Mouse (Mus musculus) megakaryocyte, adult 5-6 weeks (primary cell): ENCODE results near the gene Pard3. TPM values are rescaled to one million over a fixed set of nuclear protein-coding genes. Genes with fewer than 3 reads are reported as not detected.

Source experiments
- ATAC-seq: 2 replicates; pipeline ENCODE4 v1.8.0; 2016; ENCODE audit warnings: mild to moderate bottlenecking, inconsistent platforms; ENCODE audit not compliant: poor library complexity, severe bottlenecking
- total RNA-seq, 2 experiments: library from RNA; stranded (forward) in 1 of 2; stranded (reverse) in 1 of 2; fragments of 153-499, 151-499 nt in 1 of 2; fragments of 221-1000, 200-1000 nt in 1 of 2; gene quantifications; 2 replicates each; pipeline versions ENCODE4 v1.2.3 to v1.2.4; 2015 to 2017

The Pard3 gene
- total RNA-seq, 2 experiments from 2014 or later: not detected

DNA sequence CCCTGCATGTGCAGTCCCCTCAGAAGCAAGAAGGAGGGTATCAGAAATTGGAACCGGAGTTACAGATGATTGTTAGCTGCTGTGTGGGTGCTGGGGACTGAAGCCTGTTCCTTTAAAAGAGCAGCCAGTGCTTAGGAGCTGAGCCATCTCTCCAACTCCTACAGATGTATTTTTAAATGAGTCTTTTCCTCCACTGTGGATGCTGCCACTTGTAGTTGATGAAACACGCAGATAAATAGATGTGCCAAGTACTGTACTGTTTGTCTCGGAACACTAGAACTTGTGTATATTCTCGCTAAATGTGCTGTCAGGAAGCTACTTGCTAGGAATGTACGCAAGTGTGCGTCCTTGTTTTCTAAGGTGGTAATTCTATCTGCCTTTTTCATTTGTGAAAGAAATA, 110.7 kb downstream of the Pard3 start:
- no peak for ATAC-seq

DNA sequence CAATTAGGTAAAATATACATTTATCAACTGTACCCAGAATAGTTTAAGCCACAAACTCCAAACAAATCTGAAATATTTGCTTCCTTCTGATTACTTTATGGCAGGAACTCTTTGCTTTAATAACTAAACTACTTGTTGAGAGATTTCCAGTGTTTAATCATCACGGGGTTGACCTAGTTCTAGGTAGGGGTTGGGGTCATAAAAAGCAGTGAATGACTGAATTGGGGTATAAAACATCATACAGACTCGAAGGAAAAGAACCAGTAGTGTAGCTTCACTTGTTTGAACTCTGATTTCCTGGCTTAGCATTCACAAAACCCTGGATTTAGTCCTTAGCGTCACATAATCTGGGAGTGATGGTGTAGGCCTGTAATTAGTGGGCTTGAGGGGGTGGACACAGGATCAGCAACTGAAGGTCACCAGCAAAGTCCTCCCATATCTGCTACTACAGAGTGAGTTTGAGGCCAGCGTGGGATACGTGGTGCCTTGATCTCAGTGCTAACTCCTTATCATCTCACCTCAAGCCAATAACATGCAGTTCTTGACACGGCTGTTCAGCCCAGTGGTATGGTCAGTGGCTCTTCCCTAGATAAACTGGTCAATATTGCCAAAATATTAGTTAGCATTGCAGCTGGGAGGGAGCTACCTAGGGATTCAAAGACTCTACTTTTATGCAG, 111.6 kb downstream of the Pard3 start:
- no peak for ATAC-seq

GRCm38 (mm10) chr8:127178634-127179033, 114.9 kb downstream of the Pard3 start:
- ATAC-seq: peak; percentile 70

DNA sequence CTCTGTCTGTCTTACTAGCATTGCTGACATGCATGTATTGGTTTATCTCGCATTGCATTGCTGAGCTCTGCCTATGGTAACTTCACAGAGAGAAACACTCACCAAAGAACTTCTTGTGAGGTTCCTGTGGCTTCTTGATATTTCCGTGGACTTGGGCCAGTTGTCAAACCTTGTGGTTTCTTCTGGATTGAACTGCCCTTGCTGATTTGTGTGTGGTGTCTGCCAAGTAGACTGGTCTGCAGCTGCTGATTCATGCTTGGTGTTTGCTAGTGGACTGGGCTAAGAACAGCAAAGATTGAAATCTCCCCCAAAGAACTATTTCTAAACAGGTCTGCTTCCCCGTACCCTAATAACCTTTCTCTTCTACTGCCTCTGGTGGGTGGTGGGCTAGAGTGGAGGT, 117.6 kb downstream of the Pard3 start:
- no peak for ATAC-seq

GRCm38 (mm10) chr8:127182065-127182464, 118.4 kb downstream of the Pard3 start:
- no peak for ATAC-seq

- no peak for ATAC-seq
Observed at GRCm38 (mm10) chr8:127183533-127183932, 119.8 kb downstream of the Pard3 start.

GRCm38 (mm10) chr8:127184025-127184424, 120.3 kb downstream of the Pard3 start:
- no peak for ATAC-seq

GRCm38 (mm10) chr8:127185897-127186296, 122.2 kb downstream of the Pard3 start:
- no peak for ATAC-seq

DNA sequence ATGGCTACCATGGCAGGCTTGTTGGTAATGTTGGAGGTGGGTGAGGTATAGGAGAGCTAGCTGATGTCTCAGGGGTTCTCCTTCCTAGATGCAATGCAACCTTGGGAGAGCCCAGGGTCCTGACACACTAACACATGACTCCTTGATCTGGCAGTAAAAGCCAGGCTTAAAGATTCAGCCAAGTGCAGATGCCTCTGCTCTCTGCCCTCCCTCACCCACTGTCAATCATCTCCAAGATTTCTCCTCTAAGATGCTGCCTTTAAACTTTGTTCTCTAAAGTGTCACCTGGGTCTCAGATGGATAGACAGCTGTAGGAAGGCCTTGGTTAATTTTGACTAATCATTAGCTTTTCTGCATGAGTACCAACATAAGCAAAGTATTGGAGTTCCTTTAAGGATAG, 125.0 kb downstream of the Pard3 start:
- no peak for ATAC-seq

GRCm38 (mm10) chr8:127190350-127190749, 126.7 kb downstream of the Pard3 start:
- ATAC-seq: peak; percentile 61

GRCm38 (mm10) chr8:127191387-127191786, 127.7 kb downstream of the Pard3 start:
- ATAC-seq: peak; percentile 66

- no peak for ATAC-seq
Observed at GRCm38 (mm10) chr8:127191824-127192223, 128.1 kb downstream of the Pard3 start.

DNA sequence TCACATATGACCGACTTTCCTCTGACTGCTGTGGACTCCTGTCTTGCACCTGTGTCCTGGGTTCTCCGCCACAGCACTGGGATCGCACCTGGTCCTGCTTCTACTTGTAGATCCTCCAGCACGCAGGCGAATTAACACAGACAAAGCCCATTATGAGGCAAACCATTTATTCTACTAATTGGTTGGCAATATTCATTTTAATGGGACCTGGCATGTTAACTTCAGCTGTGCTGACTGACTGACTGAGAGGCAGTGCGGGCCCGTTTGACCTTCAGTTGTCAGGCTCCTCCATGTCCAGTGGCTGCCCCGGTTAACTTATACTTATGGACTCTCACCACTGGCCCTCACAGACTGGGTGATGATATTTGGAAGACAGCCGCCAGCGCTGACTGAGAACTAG, 128.6 kb downstream of the Pard3 start:
- no peak for ATAC-seq

- no peak for ATAC-seq
Observed at GRCm38 (mm10) chr8:127193375-127193774, 129.7 kb downstream of the Pard3 start.

DNA sequence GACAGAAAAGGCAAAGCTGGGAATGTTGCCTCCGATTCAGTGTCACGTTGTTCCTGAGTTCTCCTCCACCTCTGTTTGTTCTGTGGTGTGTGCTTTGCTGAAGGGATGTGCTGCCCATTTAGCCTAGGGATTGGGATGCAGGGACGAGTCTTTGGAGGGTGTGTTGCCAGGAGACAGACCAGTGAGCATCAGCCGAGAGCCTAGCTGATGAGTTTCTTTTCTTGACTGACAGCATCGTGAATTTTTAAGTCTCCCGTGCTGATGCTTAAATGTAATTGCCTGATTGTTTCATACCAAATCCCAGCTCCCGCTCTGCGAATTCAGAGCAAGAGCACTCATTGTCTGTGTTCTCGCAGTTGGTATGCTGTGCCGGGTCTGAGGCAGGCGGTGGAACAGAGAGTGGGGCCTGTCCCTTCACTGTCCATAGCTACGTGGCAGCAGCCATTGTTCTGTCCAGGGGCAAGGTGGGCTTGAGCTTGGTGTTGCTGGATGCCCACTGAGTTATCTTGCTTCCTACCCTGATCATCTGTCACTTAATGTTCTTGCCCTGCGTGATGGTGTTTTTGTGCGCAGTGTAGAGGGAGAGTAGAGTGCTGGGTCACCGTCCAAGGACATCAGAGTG, 131.2 kb downstream of the Pard3 start:
- ATAC-seq: no peak

DNA sequence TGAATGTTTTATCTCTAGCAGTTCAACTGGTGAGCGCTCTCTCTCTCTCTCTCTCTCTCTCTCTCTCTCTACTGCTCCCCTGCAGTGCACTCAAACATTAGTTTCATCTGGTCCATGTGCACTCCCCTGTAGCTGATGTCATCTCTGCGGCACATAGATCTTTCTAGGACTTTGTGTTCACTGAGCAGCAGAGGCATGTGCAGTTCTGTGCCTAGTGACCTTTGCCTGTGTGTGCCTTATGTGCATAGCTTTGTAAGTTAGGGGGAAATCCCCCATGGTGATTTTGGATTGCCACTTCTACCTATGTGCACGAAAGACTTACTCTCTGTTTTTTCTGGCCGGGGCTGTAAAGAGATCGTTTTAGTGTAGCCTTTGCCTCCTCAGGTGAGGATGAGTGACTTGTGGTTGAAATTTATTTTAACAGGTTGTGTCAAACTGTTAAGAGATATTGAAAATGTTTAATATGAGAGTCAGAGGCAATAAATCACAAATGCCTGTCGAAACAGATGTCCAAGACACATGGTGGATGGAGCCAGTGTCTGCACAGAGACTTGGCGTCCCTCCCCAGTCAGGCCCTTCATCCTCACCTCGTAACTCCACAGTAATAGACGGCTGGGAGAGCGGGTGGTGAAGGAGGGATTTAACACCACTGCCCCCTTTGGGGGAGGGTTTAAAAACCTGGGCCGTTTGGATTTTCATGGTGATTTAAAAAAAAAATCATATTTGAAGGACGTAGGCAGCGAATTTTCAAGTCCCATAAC, 133.0 kb downstream of the Pard3 start:
- no peak for ATAC-seq

DNA sequence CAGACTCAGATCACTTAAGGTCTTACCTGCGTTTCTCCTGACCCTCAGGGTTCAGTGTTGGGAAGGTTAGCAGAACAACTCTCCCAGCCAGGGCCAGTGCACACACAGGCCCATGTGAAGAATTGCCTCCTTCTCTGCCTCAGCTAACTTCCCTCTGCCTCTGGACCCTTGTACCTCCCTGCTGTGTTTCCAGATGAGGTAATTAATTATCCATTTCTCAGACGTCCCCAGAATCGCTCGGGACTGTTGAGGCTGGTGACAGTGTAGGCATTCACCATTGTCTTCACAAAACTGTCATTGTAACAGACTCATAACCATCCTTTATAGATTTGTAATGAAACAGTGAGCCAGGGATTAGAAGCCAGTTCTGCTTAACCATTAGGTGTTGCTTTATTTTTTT, 143.8 kb downstream of the Pard3 start:
- ATAC-seq: no peak

GRCm38 (mm10) chr8:127210621-127211020, 146.9 kb downstream of the Pard3 start:
- ATAC-seq: no peak

DNA sequence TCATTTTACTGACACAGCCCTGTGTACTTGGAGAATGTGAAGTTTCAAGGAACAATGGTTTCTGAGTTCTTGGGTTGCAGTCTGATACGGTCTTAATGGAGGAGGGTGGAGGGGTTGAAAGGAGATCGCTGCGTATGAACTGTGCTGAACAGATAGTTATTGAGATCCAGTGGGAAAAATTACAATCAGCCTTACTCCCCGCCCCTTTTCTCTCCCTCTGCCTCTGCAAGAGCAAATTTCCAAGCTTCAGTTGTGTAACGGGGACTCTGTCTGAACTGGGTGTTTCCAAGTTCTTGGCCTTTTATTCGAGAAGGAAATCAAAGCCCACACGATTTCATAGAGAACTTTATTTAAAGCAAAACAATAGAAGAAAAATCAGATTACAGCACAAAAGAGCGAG, 150.6 kb downstream of the Pard3 start:
- ATAC-seq: no peak

DNA sequence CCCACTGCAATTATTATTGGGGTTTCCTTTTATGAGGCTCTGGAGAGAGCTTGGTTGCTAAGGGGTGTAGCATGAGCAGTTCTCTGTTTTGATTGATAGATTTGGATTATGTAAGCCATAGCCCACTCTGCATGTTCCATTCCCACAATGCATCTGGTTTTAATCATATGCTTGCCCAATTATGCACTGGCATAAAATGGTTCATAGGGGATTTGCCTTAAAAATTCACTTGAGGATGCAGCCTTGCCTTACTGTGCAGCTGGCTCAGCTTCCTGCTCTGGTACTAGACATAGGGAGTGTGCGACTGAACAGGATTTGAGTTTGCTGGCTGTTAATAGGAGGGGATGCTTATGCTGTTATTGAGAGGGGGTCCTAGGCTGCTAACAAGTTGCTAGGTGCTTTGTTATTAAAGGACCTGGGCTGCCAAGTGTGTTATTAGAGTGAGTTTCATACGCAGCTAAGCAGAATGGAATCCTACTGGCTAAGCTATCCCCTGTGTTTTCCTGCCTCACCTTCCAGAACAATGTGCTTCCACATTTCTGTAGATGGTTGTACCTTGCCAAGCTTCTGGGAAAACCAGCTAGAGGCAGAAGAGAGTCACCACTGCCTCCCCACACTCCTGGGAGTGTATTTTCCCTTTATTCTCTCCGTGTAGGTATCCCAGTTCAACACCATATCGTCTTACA, 151.2 kb downstream of the Pard3 start:
- no peak for ATAC-seq

DNA sequence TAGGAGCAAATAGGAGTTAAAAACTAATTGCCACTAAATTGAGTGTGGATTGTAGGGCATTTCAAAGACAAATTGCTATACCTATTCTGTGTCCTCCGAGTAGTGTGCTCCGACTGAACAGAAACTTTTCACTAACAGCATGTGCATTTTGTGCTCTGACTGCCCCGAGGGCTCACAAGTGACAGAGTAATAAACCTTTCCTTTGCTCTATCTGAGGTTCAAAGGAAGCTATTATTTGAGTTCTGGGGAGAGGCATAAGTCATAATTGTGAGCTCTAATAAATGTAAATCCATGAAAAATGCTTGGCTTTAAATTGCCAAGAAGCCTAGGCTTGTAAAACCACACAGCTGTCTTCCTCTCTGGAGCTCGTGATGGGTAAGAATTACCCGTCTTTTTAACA, 156.5 kb downstream of the Pard3 start:
- ATAC-seq: no peak
